Mouse (Mus musculus): Measurements from ENCODE around the gene Omp.

- TF ChIP-seq TAL1 (conservative IDR thresholded peaks at IDR 0.05; ENCODE audit: low read depth, low read length) (no peak), GATA1 (IDR thresholded peaks at IDR 0.05; ENCODE audit: borderline replicate concordance, low read length) (no peak), CTCF (IDR thresholded peaks at IDR 0.05; ENCODE audit: low read depth, low read length) (no peak), POLR2AphosphoS5 (IDR thresholded peaks at IDR 0.05; ENCODE audit: insufficient replicate concordance, low read depth, low read length) (no peak)
Observed at GRCm38 (mm10) chr7:98164382-98164998, 19.2 kb upstream of the Omp start.
